Mouse (Mus musculus) heart, adult 2 months (tissue): Measurements from ENCODE around the gene Bgn.
"Not testable (repeated sequence)": the region's sequence is repeated elsewhere in the genome, so short reads cannot be mapped to it uniquely, and the experiment has no call there.

Experiments
- CTCF ChIP-seq: fragments of 200-600 bp; IDR thresholded peaks from 2 replicates; pipeline ENCODE4 v1.8.1; 2022; ENCODE audit warnings: antibody characterized with exemption, mild to moderate bottlenecking, moderate library complexity
- POLR2A ChIP-seq: fragments of 200-500 bp; IDR thresholded peaks from 2 replicates; pipeline ENCODE4 v1.6.1; 2011; ENCODE audit warnings: mild to moderate bottlenecking, low read depth, low read length, control low read depth; ENCODE audit not compliant: insufficient read depth

DNA sequence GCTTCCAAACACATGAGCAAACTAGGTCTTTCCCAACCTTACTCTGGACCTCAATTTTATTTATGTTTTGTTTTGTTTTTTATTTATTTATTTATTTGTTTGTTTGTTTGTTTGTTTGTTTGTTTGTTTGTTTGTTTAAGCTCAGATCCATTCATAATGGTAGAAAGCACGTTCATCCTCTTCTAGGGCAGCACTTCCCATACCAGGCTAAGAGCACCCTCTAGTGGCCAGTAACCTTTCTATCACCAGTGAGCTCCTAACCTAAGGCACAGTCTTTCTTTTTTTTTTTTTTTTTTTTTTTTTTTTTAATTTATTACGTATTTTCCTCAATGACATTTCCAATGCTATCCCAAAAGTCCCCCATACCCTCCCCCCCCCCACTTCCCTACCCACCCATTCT lies 10.2 kb downstream of the Bgn start:
- peak; percentile 63 for TF ChIP-seq CTCF
- not testable (repeated sequence) for TF ChIP-seq POLR2A
